Mouse (Mus musculus): ENCODE measurements around the gene Rspo1. TPM values are rescaled to one million over a fixed set of nuclear protein-coding genes. Genes with fewer than 3 reads are reported as not detected.

Rspo1 gene
- polyA plus RNA-seq, 1 experiment, result 1.6 TPM

GRCm38 (mm10) chr4:124997479-124998147, 11.4 kb downstream of the Rspo1 start:
- TF ChIP-seq POLR2A (IDR thresholded peaks at IDR 0.05; ENCODE audit: borderline replicate concordance, control insufficient read depth, low read depth, low read length) (no peak), CTCF (IDR thresholded peaks at IDR 0.05; ENCODE audit: control insufficient read depth, insufficient read depth, low read length) (no peak)
- WGBS, result 42% methylated on average over 10 of the region's 10 CpGs
- H3K4me1 ChIP-seq (ENCODE audit: control insufficient read depth, insufficient read depth, low read length), result peaks cover 4% of the 10 kb centered on the region
- H3K4me3 ChIP-seq (replicated peaks; ENCODE audit: control insufficient read depth, low read depth, low read length), result no peak overlapping the region
- H3K27ac ChIP-seq (ENCODE audit: control insufficient read depth, insufficient read depth, low read depth, low read length, poor library complexity), result peak overlapping the region; percentile 69

GRCm38 (mm10) chr4:124999548-124999947, 13.3 kb downstream of the Rspo1 start:
- no peak overlapping the region for H3K4me3 ChIP-seq (replicated peaks; ENCODE audit: control insufficient read depth, low read depth, low read length)
- H3K4me1 ChIP-seq (ENCODE audit: control insufficient read depth, insufficient read depth, low read length), result peaks cover 4% of the 10 kb centered on the region
- TF ChIP-seq CTCF (IDR thresholded peaks at IDR 0.05; ENCODE audit: control insufficient read depth, insufficient read depth, low read length), result no peak
- no peak for TF ChIP-seq POLR2A (IDR thresholded peaks at IDR 0.05; ENCODE audit: borderline replicate concordance, control insufficient read depth, low read depth, low read length)
- WGBS, result 79% methylated on average over 3 of the region's 3 CpGs
- H3K27ac ChIP-seq (ENCODE audit: control insufficient read depth, insufficient read depth, low read depth, low read length, poor library complexity), result no peak overlapping the region

GRCm38 (mm10) chr4:125002978-125003377, 16.7 kb downstream of the Rspo1 start:
- TF ChIP-seq POLR2A (IDR thresholded peaks at IDR 0.05; ENCODE audit: borderline replicate concordance, control insufficient read depth, low read depth, low read length) (no peak), CTCF (IDR thresholded peaks at IDR 0.05; ENCODE audit: control insufficient read depth, insufficient read depth, low read length) (no peak)
- WGBS, result 55% methylated on average over 8 of the region's 8 CpGs
- no peaks in the 10 kb centered on the region; the same call in 1 of the 2 replicates for H3K4me1 ChIP-seq (ENCODE audit: control insufficient read depth, insufficient read depth, low read length)

GRCm38 (mm10) chr4:125004886-125005285, 18.7 kb downstream of the Rspo1 start:
- Histone ChIP-seq H3K4me3 (replicated peaks; ENCODE audit: control insufficient read depth, low read depth, low read length) (no peak overlapping the region), H3K27ac (ENCODE audit: control insufficient read depth, insufficient read depth, low read depth, low read length, poor library complexity) (no peak overlapping the region)
- TF ChIP-seq POLR2A (IDR thresholded peaks at IDR 0.05; ENCODE audit: borderline replicate concordance, control insufficient read depth, low read depth, low read length) (no peak), CTCF (IDR thresholded peaks at IDR 0.05; ENCODE audit: control insufficient read depth, insufficient read depth, low read length) (no peak)

More at GRCm38 (mm10) chr4:125002978-125003377, 16.7 kb downstream of the Rspo1 start:
- Histone ChIP-seq H3K27ac (ENCODE audit: control insufficient read depth, insufficient read depth, low read depth, low read length, poor library complexity) (no peak overlapping the region), H3K4me3 (replicated peaks; ENCODE audit: control insufficient read depth, low read depth, low read length) (no peak overlapping the region)

GRCm38 (mm10) chr4:125007460-125007859, 21.2 kb downstream of the Rspo1 start:
- TF ChIP-seq POLR2A (IDR thresholded peaks at IDR 0.05; ENCODE audit: borderline replicate concordance, control insufficient read depth, low read depth, low read length), result no peak
- TF ChIP-seq CTCF (IDR thresholded peaks at IDR 0.05; ENCODE audit: control insufficient read depth, insufficient read depth, low read length), result no peak
- Histone ChIP-seq H3K4me1 (ENCODE audit: control insufficient read depth, insufficient read depth, low read length) (no peaks in the 10 kb centered on the region; the same call in 1 of the 2 replicates), H3K4me3 (replicated peaks; ENCODE audit: control insufficient read depth, low read depth, low read length) (no peak overlapping the region), H3K27ac (ENCODE audit: control insufficient read depth, insufficient read depth, low read depth, low read length, poor library complexity) (no peak overlapping the region)
- 24% methylated on average over 15 of the region's 15 CpGs for WGBS

More at GRCm38 (mm10) chr4:125004886-125005285, 18.7 kb downstream of the Rspo1 start:
- 61% methylated on average over 12 of the region's 12 CpGs for WGBS
- H3K4me1 ChIP-seq (ENCODE audit: control insufficient read depth, insufficient read depth, low read length), result no peaks in the 10 kb centered on the region; the same call in 1 of the 2 replicates

- Histone ChIP-seq H3K4me3 (replicated peaks; ENCODE audit: control insufficient read depth, low read depth, low read length) (no peak overlapping the region), H3K4me1 (ENCODE audit: control insufficient read depth, insufficient read depth, low read length) (no peaks in the 10 kb centered on the region; the same call in 1 of the 2 replicates), H3K27ac (ENCODE audit: control insufficient read depth, insufficient read depth, low read depth, low read length, poor library complexity) (no peak overlapping the region)
- WGBS, result 67% methylated on average over 6 of the region's 6 CpGs
- TF ChIP-seq POLR2A (IDR thresholded peaks at IDR 0.05; ENCODE audit: borderline replicate concordance, control insufficient read depth, low read depth, low read length) (no peak), CTCF (IDR thresholded peaks at IDR 0.05; ENCODE audit: control insufficient read depth, insufficient read depth, low read length) (no peak)
These were observed 22.0 kb downstream of the Rspo1 start for GRCm38 (mm10) chr4:125008220-125008619.

- 78% methylated on average over 8 of the region's 8 CpGs for WGBS
- no peak overlapping the region for H3K27ac ChIP-seq (ENCODE audit: control insufficient read depth, insufficient read depth, low read depth, low read length, poor library complexity)
- no peak overlapping the region for H3K4me3 ChIP-seq (replicated peaks; ENCODE audit: control insufficient read depth, low read depth, low read length)
- no peak for TF ChIP-seq POLR2A (IDR thresholded peaks at IDR 0.05; ENCODE audit: borderline replicate concordance, control insufficient read depth, low read depth, low read length)
- no peaks in the 10 kb centered on the region; the same call in 1 of the 2 replicates for H3K4me1 ChIP-seq (ENCODE audit: control insufficient read depth, insufficient read depth, low read length)
These were observed 22.5 kb downstream of the Rspo1 start for GRCm38 (mm10) chr4:125008712-125009111.

- Histone ChIP-seq H3K4me1 (ENCODE audit: control insufficient read depth, insufficient read depth, low read length) (peaks cover 4% of the 10 kb centered on the region), H3K4me3 (replicated peaks; ENCODE audit: control insufficient read depth, low read depth, low read length) (no peak within 1 kb of the TSS), H3K27ac (ENCODE audit: control insufficient read depth, insufficient read depth, low read depth, low read length, poor library complexity) (peak within 1 kb of the TSS; percentile 13)
- WGBS, result 46% methylated on average over 10 of the region's 10 CpGs
- TF ChIP-seq CTCF (IDR thresholded peaks at IDR 0.05; ENCODE audit: control insufficient read depth, insufficient read depth, low read length), result no peak
- TF ChIP-seq POLR2A (IDR thresholded peaks at IDR 0.05; ENCODE audit: borderline replicate concordance, control insufficient read depth, low read depth, low read length), result no peak
These were observed 29.8 kb downstream of the Rspo1 start, which contains the start of gene Gnl2 for GRCm38 (mm10) chr4:125015806-125016635. Gene Gnl2 (plus strand): TSS chr4:125016585.
